ENCODE assay signal across 30 mouse cellular contexts in the genomic region with DNA sequence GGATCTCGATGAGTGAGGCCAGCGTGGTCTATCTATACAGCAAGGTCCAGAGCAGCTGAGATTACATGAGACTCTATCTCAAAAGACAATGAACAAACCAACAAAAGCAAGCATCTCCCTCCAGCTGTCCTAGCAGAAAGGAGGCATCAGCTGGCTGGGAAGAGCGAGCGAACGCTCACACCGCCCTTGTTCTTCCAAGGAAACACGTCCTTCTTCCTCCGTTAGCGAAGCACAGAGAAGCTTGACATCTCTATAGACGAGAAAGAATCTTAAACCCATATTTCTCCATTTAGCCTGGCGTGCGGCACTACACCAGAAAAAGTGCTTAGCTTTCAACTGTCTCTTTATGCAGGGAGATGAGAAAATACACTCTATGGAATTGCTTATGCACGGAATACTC. TPM values are rescaled to one million over a fixed set of nuclear protein-coding genes. Genes with fewer than 3 reads are reported as not detected.
A peak's percentile ranks its signal among the peaks of the same experiment; 100 is the strongest.
DNase-seq lines count a peak whose midpoint lies in the region; ATAC-seq and TF ChIP-seq lines count a peak whose summit lies in the region.
"Had no signal": no experiment of that assay in that cellular context is flagged by ENCODE, and none has a peak within 500 bp of the region (broad histone marks: within the 10 kb centered on the region; RNA-seq: fewer than 3 reads in every experiment).

No protein-coding gene starts in this region.

- H3K4me2 ChIP-seq in hindbrain, embryonic 13.5 days: no peak overlapping the region
- H3K4me2 ChIP-seq in hindbrain, embryonic 14.5 days (replicated peaks): no peak overlapping the region
- H3K4me2 ChIP-seq in limb, embryonic 11.5 days (ENCODE audit: low read depth, severe bottlenecking): no peak overlapping the region
- H3K4me2 ChIP-seq: embryonic facial prominence, embryonic 13.5 days; forebrain, embryonic 12.5 days; heart, embryonic 11.5 days; hindbrain, embryonic 12.5 days had no signal

- H3K27me3 ChIP-seq in hindbrain, embryonic 13.5 days: no peaks in the 10 kb centered on the region
- H3K27me3 ChIP-seq in hindbrain, embryonic 14.5 days (ENCODE audit: control insufficient read depth, insufficient read depth, low read length): no peaks in the 10 kb centered on the region
- no peaks in the 10 kb centered on the region for H3K27me3 ChIP-seq in limb, embryonic 11.5 days (ENCODE audit: control insufficient read depth, insufficient read depth, low read length)
- H3K27me3 ChIP-seq in limb, embryonic 10.5 days (ENCODE audit: low read depth, poor library complexity, severe bottlenecking): no peaks in the 10 kb centered on the region
- H3K27me3 ChIP-seq: CH12.LX; embryonic facial prominence, embryonic 13.5 days; forebrain, embryonic 12.5 days; hindbrain, embryonic 12.5 days; Patski had no signal

- H3K4me1 ChIP-seq in hindbrain, embryonic 13.5 days (replicated peaks): no peaks in the 10 kb centered on the region
- H3K4me1 ChIP-seq in hindbrain, embryonic 14.5 days (replicated peaks; ENCODE audit: control insufficient read depth, insufficient read depth, low read length): no peaks in the 10 kb centered on the region
- H3K4me1 ChIP-seq in limb, embryonic 11.5 days (ENCODE audit: control insufficient read depth, insufficient read depth, low read length): no peaks in the 10 kb centered on the region
- no peaks in the 10 kb centered on the region for H3K4me1 ChIP-seq in limb, embryonic 10.5 days
- H3K4me1 ChIP-seq in cortical plate, adult 2 months (ENCODE audit: control insufficient read depth, insufficient read depth, low read length): peaks cover 4% of the 10 kb centered on the region; the same call in 1 of the 2 replicates
- H3K4me1 ChIP-seq: embryonic facial prominence, embryonic 10.5 days; embryonic facial prominence, embryonic 13.5 days; forebrain, embryonic 12.5 days; hindbrain, embryonic 12.5 days had no signal

- DNase-seq in frontal cortex, postnatal 25 days (ENCODE audit: low spot score in 2 of 2): no peak
- no peak for DNase-seq in hindbrain, embryonic 14.5 days (ENCODE audit: low spot score)
- peak; percentile 16 for DNase-seq in limb, embryonic 11.5 days (ENCODE audit: low spot score)
- no peak for DNase-seq in limb, embryonic 10.5 days (ENCODE audit: low spot score)
- DNase-seq: adrenal gland, postnatal 10 days; adrenal gland, postnatal 36 days; B cell, adult 2 months; cerebellum, adult 11 months; cerebellum, adult 2 months; cerebellum, adult 9-11 months; cerebellum, postnatal 25 days; embryo, embryonic 11 days; gastrocnemius, postnatal 25 days; heart, adult 2 months had no signal

- peak overlapping the region; percentile 40; the same call in 1 of the 2 replicates for H3K27ac ChIP-seq in hindbrain, embryonic 13.5 days
- H3K27ac ChIP-seq in hindbrain, embryonic 14.5 days: no peak overlapping the region
- H3K27ac ChIP-seq in limb, embryonic 11.5 days (replicated peaks; ENCODE audit: low read depth, low read length): no peak overlapping the region
- H3K27ac ChIP-seq in limb, embryonic 10.5 days: no peak overlapping the region
- peak overlapping the region; percentile 72; the same call in 1 of the 2 replicates for H3K27ac ChIP-seq in cortical plate, adult 2 months (ENCODE audit: insufficient read depth, low read length)
- H3K27ac ChIP-seq: embryonic facial prominence, embryonic 10.5 days; embryonic facial prominence, embryonic 13.5 days; forebrain, embryonic 12.5 days; heart, adult 2 months; hindbrain, embryonic 12.5 days; hindbrain, postnatal 0 days had no signal

- no peaks in the 10 kb centered on the region for H3K9me3 ChIP-seq in hindbrain, embryonic 13.5 days
- H3K9me3 ChIP-seq in hindbrain, embryonic 14.5 days (ENCODE audit: control insufficient read depth, low read length): no peaks in the 10 kb centered on the region
- H3K9me3 ChIP-seq in limb, embryonic 11.5 days (ENCODE audit: control insufficient read depth, low read length): no peaks in the 10 kb centered on the region
- H3K9me3 ChIP-seq in limb, embryonic 10.5 days (replicated peaks): no peaks in the 10 kb centered on the region
- H3K9me3 ChIP-seq: embryonic facial prominence, embryonic 10.5 days; embryonic facial prominence, embryonic 13.5 days; forebrain, embryonic 12.5 days; G1E; hindbrain, embryonic 12.5 days had no signal

- peak; percentile 64 for ATAC-seq in frontal cortex, adult (ENCODE audit: low TSS enrichment)
- ATAC-seq in hindbrain, embryonic 13.5 days (ENCODE audit: low FRiP score): no peak
- ATAC-seq in hindbrain, embryonic 14.5 days (ENCODE audit: low FRiP score): no peak
- no peak for ATAC-seq in limb, embryonic 11.5 days (ENCODE audit: insufficient number of reproducible peaks, low FRiP score, low TSS enrichment, low read depth)
- ATAC-seq: forebrain, embryonic 16.5 days; hindbrain, postnatal 0 days; inflammation-experienced regulatory T-cells, adult 6 months; intestine, embryonic 16.5 days; Patski had no signal

- no peak overlapping the region for H3K4me3 ChIP-seq in hindbrain, embryonic 13.5 days
- no peak overlapping the region for H3K4me3 ChIP-seq in hindbrain, embryonic 14.5 days (replicated peaks; ENCODE audit: low read length)
- H3K4me3 ChIP-seq in limb, embryonic 11.5 days (ENCODE audit: low read depth, low read length): no peak overlapping the region
- no peak overlapping the region for H3K4me3 ChIP-seq in limb, embryonic 10.5 days
- no peak overlapping the region for H3K4me3 ChIP-seq in cortical plate, adult 2 months (ENCODE audit: insufficient read depth, low read length)
- H3K4me3 ChIP-seq: embryonic facial prominence, embryonic 10.5 days; embryonic facial prominence, embryonic 13.5 days; erythroblast, embryonic 14.5 days; forebrain, embryonic 12.5 days; heart, adult 2 months; hindbrain, embryonic 12.5 days had no signal

- WGBS in hindbrain, embryonic 13.5 days: 74% methylated on average over 13 of the region's 13 CpGs
- WGBS in hindbrain, embryonic 14.5 days: 77% methylated on average over 13 of the region's 13 CpGs
- 93% methylated on average over 13 of the region's 13 CpGs for WGBS in limb, embryonic 11.5 days
- 93% methylated on average over 13 of the region's 13 CpGs for WGBS in limb, embryonic 10.5 days

- no peak overlapping the region for H3K9ac ChIP-seq in hindbrain, embryonic 13.5 days
- H3K9ac ChIP-seq in hindbrain, embryonic 14.5 days: no peak overlapping the region
- no peak overlapping the region for H3K9ac ChIP-seq in limb, embryonic 11.5 days (ENCODE audit: low read length)
- H3K9ac ChIP-seq: embryonic facial prominence, embryonic 13.5 days; forebrain, embryonic 12.5 days; hindbrain, embryonic 12.5 days had no signal

- H3K36me3 ChIP-seq in hindbrain, embryonic 13.5 days: peaks cover 10% of the 10 kb centered on the region
- peaks cover 9% of the 10 kb centered on the region for H3K36me3 ChIP-seq in hindbrain, embryonic 14.5 days (replicated peaks; ENCODE audit: control insufficient read depth, insufficient read depth)
- no peaks in the 10 kb centered on the region; the same call in 1 of the 2 replicates for H3K36me3 ChIP-seq in limb, embryonic 11.5 days (ENCODE audit: control insufficient read depth, insufficient read depth, low read length)
- peaks cover 12% of the 10 kb centered on the region for H3K36me3 ChIP-seq in limb, embryonic 10.5 days

- 0 out of 2 replicates have a peak, but pooled peaks have one; percentile 11 for TF ChIP-seq POLR2A in cortical plate, adult 2 months (IDR thresholded peaks at IDR 0.05; ENCODE audit: extremely low read depth, insufficient read depth, low read length)

- no peak for TF ChIP-seq CTCF in cortical plate, adult 2 months (IDR thresholded peaks at IDR 0.05; ENCODE audit: extremely low read depth, insufficient read depth, low read length)

RNA-seq across cellular contexts. Expression of gene Ppp1r2, which starts 26.4 kb away (rescaled TPM):
- polyA plus RNA-seq in hindbrain, embryonic 13.5 days (2015; fragmentation: Nextera tagmentation; extraction: Ambion mirVana): 108 and 113 TPM in 2 replicates
- 103 and 107 TPM in 2 replicates for polyA plus RNA-seq in hindbrain, embryonic 14.5 days (2014; fragmentation: Nextera tagmentation; extraction: Ambion mirVana)
- 78.4 and 82.1 TPM in 2 replicates for polyA plus RNA-seq in limb, embryonic 11.5 days (2014; fragmentation: Nextera tagmentation; extraction: Ambion mirVana)
- polyA plus RNA-seq in limb, embryonic 10.5 days (2016; fragmentation: Nextera tagmentation; extraction: Ambion mirVana): 84.6 and 89.8 TPM in 2 replicates
- 62.2 and 64.2 TPM in 2 replicates for polyA plus RNA-seq in cortical plate, adult 2 months (2012; rRNA removed)

RNA-seq across cellular contexts. Expression of gene Acap2, which starts 47.7 kb away (rescaled TPM):
- 11.7 and 12.4 TPM in 2 replicates for polyA plus RNA-seq in hindbrain, embryonic 13.5 days (2015; fragmentation: Nextera tagmentation; extraction: Ambion mirVana)
- 15.8 TPM in 2 replicates for polyA plus RNA-seq in hindbrain, embryonic 14.5 days (2014; fragmentation: Nextera tagmentation; extraction: Ambion mirVana)
- polyA plus RNA-seq in limb, embryonic 11.5 days (2014; fragmentation: Nextera tagmentation; extraction: Ambion mirVana): 18.0 and 19.3 TPM in 2 replicates
- 14.9 and 16.4 TPM in 2 replicates for polyA plus RNA-seq in limb, embryonic 10.5 days (2016; fragmentation: Nextera tagmentation; extraction: Ambion mirVana)
- 53.1 and 57.7 TPM in 2 replicates for polyA plus RNA-seq in cortical plate, adult 2 months (2012; rRNA removed)

Comparison
In these comparisons a context has a peak if more than half of its experiments do, and no peak if none do; other contexts are left out.
1. H3K27ac ChIP-seq: peak in hindbrain, embryonic 13.5 days (single experiment) and cortical plate, adult 2 months (single experiment); none in hindbrain, embryonic 14.5 days (single experiment), limb, embryonic 11.5 days (single experiment) and limb, embryonic 10.5 days (single experiment).